34 mouse cellular contexts compared by ENCODE assay signal in the genomic region with DNA sequence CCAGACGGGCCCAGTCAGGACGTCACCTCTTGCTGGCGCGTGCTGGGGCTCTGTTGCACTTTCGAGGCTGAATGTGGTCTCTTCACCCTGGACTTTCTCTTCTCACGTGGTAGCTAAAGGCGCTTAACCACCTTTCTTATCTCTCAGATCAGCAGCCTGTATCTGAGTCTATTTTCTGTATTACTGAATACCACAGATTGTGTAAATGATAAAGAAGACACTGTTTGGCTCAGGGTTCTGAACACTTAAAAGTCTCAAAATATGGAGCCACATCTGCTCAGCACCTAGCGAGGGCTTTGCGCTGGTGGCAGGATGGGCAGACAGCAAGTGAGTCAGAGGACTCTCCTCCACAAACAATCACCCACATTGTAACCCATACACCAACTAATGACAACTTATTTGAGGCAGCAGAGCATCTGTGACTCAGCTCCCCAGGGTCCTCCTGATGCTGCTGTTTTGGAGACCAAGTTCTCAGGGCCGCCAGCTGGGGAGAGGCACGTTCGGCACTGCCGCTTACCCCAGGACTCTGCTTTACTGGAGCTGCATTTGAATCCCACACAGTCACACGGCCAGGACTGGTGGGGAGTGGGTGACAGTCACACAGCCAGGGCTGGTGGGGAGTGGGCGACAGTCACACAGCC. TPM values are rescaled to one million over a fixed set of nuclear protein-coding genes. Genes with fewer than 3 reads are reported as not detected.
DNase-seq lines count a peak whose midpoint lies in the region; ATAC-seq and TF ChIP-seq lines count a peak whose summit lies in the region.
"Had no signal": no experiment of that assay in that cellular context is flagged by ENCODE, and none has a peak within 500 bp of the region (broad histone marks: within the 10 kb centered on the region; RNA-seq: fewer than 3 reads in every experiment).

No protein-coding gene starts in this region.

- no peak overlapping the region for H3K27ac ChIP-seq in cerebellum, adult 2 months (ENCODE audit: insufficient read depth, low read length)
- H3K27ac ChIP-seq: heart, adult 2 months; heart, embryonic 13.5 days; hindbrain, postnatal 0 days; liver, embryonic 14.5 days; macrophage; midbrain, embryonic 15.5 days; neural tube, embryonic 12.5 days had no signal

- peaks cover 24% of the 10 kb centered on the region for H3K4me1 ChIP-seq in G1E (ENCODE audit: insufficient read depth, low read depth, low read length)
- H3K4me1 ChIP-seq in cerebellum, adult 2 months (ENCODE audit: control insufficient read depth, insufficient read depth, low read length): no peaks in the 10 kb centered on the region
- H3K4me1 ChIP-seq: neural tube, embryonic 12.5 days had no signal

- no peak overlapping the region for H3K4me3 ChIP-seq in G1E (ENCODE audit: low read depth, low read length)
- H3K4me3 ChIP-seq in cerebellum, adult 2 months (replicated peaks; ENCODE audit: insufficient read depth, low read depth, low read length): no peak overlapping the region
- H3K4me3 ChIP-seq: heart, adult 2 months; heart, embryonic 13.5 days; midbrain, embryonic 15.5 days; neural tube, embryonic 12.5 days had no signal

- ATAC-seq in G1E (ENCODE audit: extremely low read depth, insufficient number of reproducible peaks, low FRiP score, poor library complexity, severe bottlenecking): peak; percentile 6; the same call in 1 of the 2 replicates
- ATAC-seq in inflammation-experienced regulatory T-cells, adult 6 months: peak; percentile 48
- ATAC-seq: forebrain, embryonic 14.5 days; hindbrain, postnatal 0 days; intestine, postnatal 0 days; midbrain, embryonic 15.5 days; Patski had no signal

- peaks cover 5% of the 10 kb centered on the region for H3K9me3 ChIP-seq in G1E (replicated peaks)
- H3K9me3 ChIP-seq: heart, embryonic 13.5 days; midbrain, embryonic 15.5 days had no signal

- WGBS in cerebellum, adult 2 months: 75% methylated on average over 15 of the region's 15 CpGs

- TF ChIP-seq CTCF in G1E (IDR thresholded peaks at IDR 0.05; ENCODE audit: low read depth, low read length): no peak
- TF ChIP-seq CTCF in cerebellum, adult 2 months (IDR thresholded peaks at IDR 0.05; ENCODE audit: borderline replicate concordance, insufficient read depth, low read depth, low read length): no peak

- peak; percentile 59 for DNase-seq in 3134 (ENCODE audit: extremely low read depth, insufficient read length, low spot score)
- DNase-seq in 416B (ENCODE audit: low read depth): peak; percentile 45
- no peak for DNase-seq in G1E (ENCODE audit: low spot score)
- DNase-seq in cerebellum, adult 2 months: no peak
- DNase-seq in frontal cortex, postnatal 14 days (ENCODE audit: low spot score in 2 of 2): no peak
- DNase-seq in kidney, postnatal 4 days: no peak
- DNase-seq: adrenal gland, postnatal 25 days; cerebellum, adult 8-10 months; cerebellum, postnatal 36 days; gastrocnemius, postnatal 36 days; heart, adult 2 months; heart, postnatal 10 days; kidney, adult 9 months; kidney, postnatal 14 days; liver; lung, adult 2 months; lung, postnatal 10 days; retina, postnatal 1 day; right cerebral cortex, postnatal 25 days; spleen, adult 18-20 months; thymus, postnatal 14 days had no signal

- H3K36me3 ChIP-seq in G1E (replicated peaks): no peaks in the 10 kb centered on the region
- H3K36me3 ChIP-seq: heart, embryonic 13.5 days; midbrain, embryonic 15.5 days; neural tube, embryonic 12.5 days had no signal

- H3K27me3 ChIP-seq in G1E (ENCODE audit: insufficient read depth, low read length): peaks cover 68% of the 10 kb centered on the region
- H3K27me3 ChIP-seq in cerebellum, adult 2 months (ENCODE audit: control insufficient read depth, insufficient read depth, low read length): no peaks in the 10 kb centered on the region; the same call in 1 of the 2 replicates
- H3K27me3 ChIP-seq: CH12.LX, Patski had no signal

- no peak for TF ChIP-seq POLR2A in cerebellum, adult 2 months (IDR thresholded peaks at IDR 0.05; ENCODE audit: borderline replicate concordance, insufficient read depth, low read length)

RNA-seq across cellular contexts. Expression of a gene that starts 5.2 kb away (rescaled TPM):
- total RNA-seq in G1E (2014; fragmentation: Nextera tagmentation) (not detected in 2 replicates), G1E (2017) (0.11 TPM in 1 of 2 replicates, not detected in the other)
- 0.09 TPM in 1 of 2 replicates, not detected in the other for polyA plus RNA-seq in G1E (2012)
- 1 to 10 TPM in 1 of 3 experiments, not detected in 2; 1.4 TPM for polyA plus RNA-seq in inflammation-experienced regulatory T-cells, adult 6 months (2017; shearing (Covaris generic))
- polyA plus RNA-seq in cerebellum, adult 2 months (2012; rRNA removed): 0.62 and 0.85 TPM in 2 replicates
- total RNA-seq: gastrocnemius, adult 18-20 months; gastrocnemius, postnatal 36 days; hematopoietic stem cell, adult 5-6 weeks had no signal

RNA-seq across cellular contexts. Expression of a gene that starts 40.0 kb away (rescaled TPM):
- 12.5 and 13.4 TPM in 2 replicates for total RNA-seq in G1E (2014; fragmentation: Nextera tagmentation)
- total RNA-seq in G1E (2017): 18.1 and 22.1 TPM in 2 replicates
- 19.4 and 25.6 TPM in 2 replicates for polyA plus RNA-seq in G1E (2012)
- polyA plus RNA-seq in inflammation-experienced regulatory T-cells, adult 6 months (2017; shearing (Covaris generic)): 1 to 10 TPM; 1.1 to 7.4 (median 4.2) TPM
- polyA plus RNA-seq in cerebellum, adult 2 months (2012; rRNA removed): 0.57 and 0.59 TPM in 2 replicates

RNA-seq across cellular contexts. Expression of a gene that starts 40.1 kb away (rescaled TPM):
- 33.6 and 53.0 TPM in 2 replicates for total RNA-seq in G1E (2014; fragmentation: Nextera tagmentation)
- total RNA-seq in G1E (2017): 36.8 and 50.0 TPM in 2 replicates
- 0.77 and 1.6 TPM in 2 replicates for polyA plus RNA-seq in G1E (2012)
- 10 to 100 TPM in 2 of 3 experiments, 1 to 10 TPM in 1; 5.3 to 14.7 (median 11.0) TPM for polyA plus RNA-seq in inflammation-experienced regulatory T-cells, adult 6 months (2017; shearing (Covaris generic))
- 54.4 and 57.9 TPM in 2 replicates for polyA plus RNA-seq in cerebellum, adult 2 months (2012; rRNA removed)

Comparison
In these comparisons a context has a peak if more than half of its experiments do, and no peak if none do; other contexts are left out.
1. DNase-seq: peak in 3134 (single experiment) and 416B (single experiment); none in G1E (single experiment), cerebellum, adult 2 months (0 of 2), frontal cortex, postnatal 14 days (0 of 2) and kidney, postnatal 4 days (0 of 2).